Mouse (Mus musculus) layer of hippocampus, postnatal 36 days (tissue): ENCODE measurements around the gene Olfr457. TPM values are rescaled to one million over a fixed set of nuclear protein-coding genes. Genes with fewer than 3 reads are reported as not detected.
"Not testable (repeated sequence)": the region's sequence is repeated elsewhere in the genome, so short reads cannot be mapped to it uniquely, and the experiment has no call there.

Experiments
- DNase-seq, 2 experiments: peaks; one replicate each; pipeline ENCODE4 v3.0.0; 2022
- total RNA-seq, 2 experiments: library from RNA; stranded (reverse); gene quantifications; 2 replicates each; pipeline ENCODE4 v1.2.3; 2021

The Olfr457 gene
- not detected for total RNA-seq

GRCm38 (mm10) chr6:42476235-42476634, at the start of gene Olfr457:
TSS of gene Olfr457 (minus strand) at chr6:42476335.
- DNase-seq = no peak

DNA sequence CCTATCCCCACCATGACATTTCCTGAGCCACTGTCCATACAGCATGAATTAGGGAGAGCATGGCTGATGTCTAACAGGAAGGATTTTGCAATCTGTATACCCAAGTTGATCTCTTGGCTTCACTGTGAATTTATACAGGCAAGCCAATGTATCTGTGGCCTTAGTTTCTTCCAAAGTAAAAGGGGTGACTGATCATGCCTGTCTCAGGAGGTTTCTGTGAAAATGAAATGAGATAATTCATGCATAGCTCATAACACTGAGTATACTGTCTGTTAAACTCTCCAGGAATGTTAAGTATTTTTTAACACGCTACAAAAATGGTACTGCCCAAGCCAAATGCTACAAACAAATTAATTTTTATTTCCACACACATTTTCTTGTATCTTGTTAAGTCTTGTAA, 37.3 kb upstream of the Olfr457 start:
- no peak for DNase-seq

DNA sequence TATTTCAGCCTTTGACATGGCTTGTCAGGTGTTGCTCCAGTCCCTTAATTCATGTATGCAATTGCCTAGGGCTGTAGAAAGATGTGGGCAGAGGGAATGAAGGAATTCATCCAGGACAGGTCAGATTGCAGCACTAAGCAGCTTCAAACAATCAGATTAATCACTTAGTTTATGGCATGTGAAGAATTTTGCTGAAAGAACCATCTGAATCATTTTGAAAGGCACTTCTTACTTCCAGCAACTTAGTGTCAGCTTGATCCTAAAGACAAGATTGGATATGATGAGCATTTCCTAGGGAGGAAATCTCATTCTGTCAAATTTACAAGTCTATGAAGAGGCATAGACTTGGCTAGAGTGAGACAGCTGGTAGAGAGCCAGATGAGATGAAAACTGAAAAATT, 33.2 kb upstream of the Olfr457 start:
- no peak for DNase-seq

GRCm38 (mm10) chr6:42503478-42503877, 27.3 kb upstream of the Olfr457 start:
- peak in 1 of 2 experiments; percentile 3 for DNase-seq

DNA sequence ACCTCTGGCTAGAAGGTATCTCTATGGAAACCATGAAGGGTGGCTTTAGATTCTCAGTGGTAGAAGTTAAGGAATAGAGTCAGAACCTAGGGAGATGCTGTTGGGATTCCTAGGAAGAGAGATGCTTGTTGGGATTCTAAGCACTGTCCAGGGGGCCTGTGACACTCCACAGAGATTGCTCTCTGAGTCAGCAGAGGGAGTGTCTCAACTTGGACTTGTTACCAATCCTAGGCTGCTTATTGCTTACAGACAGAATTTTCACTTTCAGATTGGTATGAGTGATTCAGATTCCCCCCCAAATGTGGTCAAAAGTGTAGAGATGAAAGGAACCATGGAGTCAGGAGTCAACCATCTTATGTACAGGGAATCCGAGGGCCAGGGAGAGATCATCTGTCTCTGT, 13.6 kb upstream of the Olfr457 start:
- DNase-seq = no peak

DNA sequence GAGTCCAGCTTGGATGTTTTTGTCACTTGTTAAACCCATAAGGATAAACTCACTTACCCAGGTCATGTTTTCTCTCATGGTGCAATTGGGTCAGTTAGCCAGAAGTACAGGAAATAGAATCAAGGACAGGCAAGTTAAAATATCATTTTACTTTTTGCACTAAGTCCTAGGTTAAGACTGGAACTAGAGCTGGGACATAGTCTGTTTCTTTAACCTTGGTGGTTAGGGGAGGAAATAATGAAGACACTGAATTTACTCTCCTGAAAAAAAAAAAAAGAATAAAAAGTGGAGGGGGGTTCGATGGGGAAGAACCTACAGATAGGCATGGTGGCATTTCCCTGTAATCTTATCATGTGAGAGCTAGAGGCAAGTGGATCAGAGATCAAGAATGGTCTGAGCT, 11.0 kb upstream of the Olfr457 start, which contains the start of gene Olfr456:
Gene Olfr456, minus strand, starts transcription at position 101 of the 400 bp plus-strand sequence.
- DNase-seq = no peak

- DNase-seq = no peak
Observed at GRCm38 (mm10) chr6:42484633-42485032, 8.5 kb upstream of the Olfr457 start.

- DNase-seq = not testable (repeated sequence)
Observed at GRCm38 (mm10) chr6:42471298-42471697, 4.8 kb downstream of the Olfr457 start.

DNA sequence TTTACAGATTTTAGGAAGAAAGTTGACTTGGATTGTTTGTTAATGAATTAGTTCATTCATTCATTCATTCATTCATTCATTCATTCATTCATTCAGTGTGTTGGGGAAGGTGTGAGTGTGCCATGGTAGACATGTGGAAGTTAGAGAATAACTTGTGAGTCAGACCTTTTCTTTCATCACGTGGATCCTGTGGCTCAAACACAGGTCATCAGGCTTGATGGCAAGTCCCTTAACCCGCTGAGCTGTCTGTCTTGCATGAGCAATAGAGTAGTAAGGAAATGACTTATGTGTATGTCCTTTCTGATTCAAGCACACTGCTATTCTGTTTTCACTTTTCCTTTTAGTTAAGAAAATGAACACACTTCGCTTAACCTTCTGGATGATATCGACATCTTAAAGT, 5.6 kb downstream of the Olfr457 start:
- DNase-seq = no peak

GRCm38 (mm10) chr6:42465096-42465495, 11.0 kb downstream of the Olfr457 start, which contains the start of gene Olfr458:
TSS of gene Olfr458 (minus strand) at chr6:42465196.
- DNase-seq = no peak

DNA sequence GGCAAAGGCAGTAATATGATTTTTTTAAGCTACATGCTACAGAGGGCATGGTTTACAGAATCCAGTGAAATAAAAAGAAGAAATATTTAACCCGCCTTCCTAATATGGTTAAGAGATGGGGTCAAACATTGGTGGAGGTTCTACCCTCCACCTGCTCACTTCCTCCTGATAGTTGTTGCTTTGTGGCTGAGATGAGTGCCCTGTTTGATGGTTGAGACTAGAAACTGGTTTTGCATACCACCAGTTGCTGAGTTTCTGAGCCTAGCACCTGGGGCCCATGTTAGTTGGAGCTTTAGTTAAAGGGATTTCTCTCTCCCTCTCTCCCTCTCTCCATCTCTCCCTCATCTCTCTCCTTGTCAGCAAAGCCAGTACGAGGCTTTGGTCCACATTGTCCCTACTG, 28.8 kb downstream of the Olfr457 start:
- no peak for DNase-seq

DNA sequence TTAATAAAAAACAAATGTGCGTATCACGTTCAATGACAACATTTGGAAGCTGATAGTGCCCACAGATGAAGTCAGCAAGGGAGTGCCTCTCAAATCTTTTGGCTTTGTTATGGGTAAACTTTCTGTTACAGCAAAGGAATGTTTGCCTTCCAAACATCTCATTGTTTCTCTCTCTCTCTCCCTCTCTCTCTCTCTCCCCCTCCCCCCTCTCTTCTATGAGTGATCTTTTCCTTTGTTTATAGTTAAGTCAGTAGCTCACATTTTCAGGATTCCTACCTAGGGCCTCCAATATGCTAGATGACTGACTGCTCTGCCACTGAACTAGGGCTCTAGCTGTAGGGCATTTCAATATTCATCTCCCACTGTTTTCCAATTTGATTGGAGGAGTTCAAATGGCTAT, 31.6 kb downstream of the Olfr457 start:
- DNase-seq = no peak

- DNase-seq = no peak
Observed at GRCm38 (mm10) chr6:42441395-42441794, 34.7 kb downstream of the Olfr457 start.

- DNase-seq = no peak
Observed at GRCm38 (mm10) chr6:42435490-42435889, 40.6 kb downstream of the Olfr457 start.

DNA sequence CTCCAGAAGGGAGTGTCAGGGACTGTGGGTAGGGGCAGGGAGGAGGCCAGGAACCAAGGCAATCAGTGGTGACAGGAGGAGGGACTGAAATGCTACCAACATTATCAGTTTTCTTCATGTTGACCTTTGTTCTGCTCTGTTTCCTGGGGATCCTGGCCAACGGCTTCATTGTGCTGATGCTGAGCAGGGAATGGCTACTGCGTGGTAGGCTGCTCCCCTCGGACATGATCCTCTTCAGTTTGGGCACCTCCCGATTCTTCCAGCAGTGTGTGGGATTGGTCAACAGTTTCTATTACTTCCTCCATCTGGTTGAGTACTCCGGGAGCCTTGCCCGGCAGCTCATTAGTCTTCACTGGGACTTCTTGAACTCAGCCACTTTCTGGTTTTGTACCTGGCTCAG, 41.7 kb downstream of the Olfr457 start, which contains the start of gene Tas2r126:
Gene Tas2r126, plus strand, starts transcription at position 90 of the 400 bp plus-strand sequence.
- DNase-seq = no peak

DNA sequence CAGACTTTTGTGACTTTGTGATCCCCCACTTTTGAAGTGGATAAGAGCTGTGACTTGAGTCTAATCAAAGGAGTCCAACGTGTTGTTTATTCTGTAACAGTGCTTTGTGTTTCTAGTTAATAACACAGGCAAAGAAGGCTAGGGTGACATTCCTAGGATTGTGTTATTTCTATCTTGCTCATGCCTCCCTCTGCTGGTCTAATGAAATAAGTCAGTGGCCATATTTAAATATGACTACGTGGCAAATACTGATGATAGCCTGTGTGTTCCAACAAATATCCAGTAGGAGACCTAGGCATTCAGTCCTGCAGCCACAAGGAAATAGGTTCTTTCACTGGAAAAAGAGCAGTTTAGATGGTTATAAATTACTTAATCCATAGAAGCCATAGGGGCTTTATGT, 42.6 kb downstream of the Olfr457 start:
- DNase-seq = no peak

GRCm38 (mm10) chr6:42426337-42426736, 49.8 kb downstream of the Olfr457 start:
- DNase-seq = no peak

GRCm38 (mm10) chr6:42424472-42424871, 51.7 kb downstream of the Olfr457 start:
- DNase-seq = no peak

GRCm38 (mm10) chr6:42421439-42421838, 54.7 kb downstream of the Olfr457 start:
- DNase-seq = no peak

GRCm38 (mm10) chr6:42419443-42419842, 56.7 kb downstream of the Olfr457 start:
- DNase-seq = no peak

Other genes starting within 250 kb of the Olfr457 start
- gene Gstk1, start 230.4 kb downstream of the Olfr457 start, total RNA-seq = 1 to 10 TPM; 9.5 to 9.6 TPM
- not detected for gene Tmem139, start 214.4 kb downstream of the Olfr457 start, total RNA-seq
- 10 to 100 TPM; 20.6 to 23.7 TPM for gene Casp2, start 211.3 kb downstream of the Olfr457 start, total RNA-seq
- gene Clcn1, start 189.7 kb downstream of the Olfr457 start, total RNA-seq = 1 to 10 TPM; 2.7 to 3.6 TPM
- 10 to 100 TPM; 76.2 to 77.0 TPM for gene Fam131b, start 151.7 kb downstream of the Olfr457 start, total RNA-seq
- 10 to 100 TPM; 42.8 to 45.0 TPM for gene Zyx, start 126.7 kb downstream of the Olfr457 start, total RNA-seq
- gene Epha1, start 103.1 kb downstream of the Olfr457 start, total RNA-seq = under 1 TPM in 1 of 2 experiments, not detected in 1; 0.15 TPM
- gene Tas2r143, start 76.1 kb downstream of the Olfr457 start, total RNA-seq = under 1 TPM in 1 of 2 experiments, not detected in 1; 0.40 TPM
- not detected for gene Tas2r135, start 70.9 kb downstream of the Olfr457 start, total RNA-seq
- gene Tas2r126, start 41.8 kb downstream of the Olfr457 start, total RNA-seq = not detected
- not detected for gene Olfr458, start 11.1 kb downstream of the Olfr457 start, total RNA-seq
- not detected for gene Olfr456, start 10.9 kb upstream of the Olfr457 start, total RNA-seq
- gene Olfr455, start 71.3 kb upstream of the Olfr457 start, total RNA-seq = not detected
- not detected for gene Tcaf3, start 121.4 kb upstream of the Olfr457 start, total RNA-seq
- under 1 TPM; 0.56 to 0.62 TPM for gene Tcaf2, start 168.9 kb upstream of the Olfr457 start, total RNA-seq
- gene Tcaf1, start 233.8 kb upstream of the Olfr457 start, total RNA-seq = 100 to 1,000 TPM; 221 to 227 TPM